Mouse (Mus musculus) thymus, postnatal 10 days (tissue): ENCODE results near the gene Lonp1.
"Not testable (repeated sequence)": the region's sequence is repeated elsewhere in the genome, so short reads cannot be mapped to it uniquely, and the experiment has no call there.

Experiments
- DNase-seq, 2 experiments: peaks; one replicate each; pipeline ENCODE4 v3.0.0; 2021; ENCODE audit warnings: low spot score in 2 of 2

Gene Lonp1

DNA sequence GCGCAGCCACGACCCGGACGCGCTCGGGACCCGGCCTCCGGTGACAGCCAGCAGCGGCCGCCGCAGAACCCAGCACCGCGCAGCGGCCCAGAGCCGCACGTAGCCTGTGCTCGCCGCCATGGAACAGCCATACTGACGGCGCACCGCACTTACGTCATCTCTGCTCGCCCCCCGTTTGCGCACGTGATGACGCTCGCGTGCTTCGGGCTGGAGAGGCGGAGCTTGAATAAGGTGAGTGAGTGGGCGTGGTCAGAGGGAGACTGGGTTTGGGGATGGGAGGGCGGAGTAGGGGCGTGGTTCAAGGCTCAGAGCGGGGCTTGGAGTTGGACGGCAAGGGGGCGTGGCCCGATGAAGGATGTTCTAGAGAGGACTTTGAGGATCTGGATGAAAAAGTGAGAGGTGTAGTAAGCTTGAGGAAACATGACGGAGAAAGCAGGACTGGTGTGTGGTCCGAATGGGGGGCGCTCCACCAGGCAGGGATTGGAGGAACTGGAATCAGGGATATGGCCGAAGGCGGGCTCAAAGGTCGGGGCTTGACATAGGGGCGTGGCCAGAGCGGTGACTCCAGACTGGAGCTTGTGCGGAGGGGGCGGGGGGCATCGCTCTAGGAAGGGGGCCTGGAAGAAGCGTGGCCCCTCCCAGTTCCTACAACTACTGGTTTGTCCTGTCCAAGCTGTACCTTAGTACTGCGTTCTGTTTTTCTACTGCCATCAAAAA lies at the start of gene Lonp1:
Gene Lonp1, minus strand, starts transcription at position 134 of the 717 bp plus-strand sequence.
- DNase-seq, result peak; percentile 94 to 95

DNA sequence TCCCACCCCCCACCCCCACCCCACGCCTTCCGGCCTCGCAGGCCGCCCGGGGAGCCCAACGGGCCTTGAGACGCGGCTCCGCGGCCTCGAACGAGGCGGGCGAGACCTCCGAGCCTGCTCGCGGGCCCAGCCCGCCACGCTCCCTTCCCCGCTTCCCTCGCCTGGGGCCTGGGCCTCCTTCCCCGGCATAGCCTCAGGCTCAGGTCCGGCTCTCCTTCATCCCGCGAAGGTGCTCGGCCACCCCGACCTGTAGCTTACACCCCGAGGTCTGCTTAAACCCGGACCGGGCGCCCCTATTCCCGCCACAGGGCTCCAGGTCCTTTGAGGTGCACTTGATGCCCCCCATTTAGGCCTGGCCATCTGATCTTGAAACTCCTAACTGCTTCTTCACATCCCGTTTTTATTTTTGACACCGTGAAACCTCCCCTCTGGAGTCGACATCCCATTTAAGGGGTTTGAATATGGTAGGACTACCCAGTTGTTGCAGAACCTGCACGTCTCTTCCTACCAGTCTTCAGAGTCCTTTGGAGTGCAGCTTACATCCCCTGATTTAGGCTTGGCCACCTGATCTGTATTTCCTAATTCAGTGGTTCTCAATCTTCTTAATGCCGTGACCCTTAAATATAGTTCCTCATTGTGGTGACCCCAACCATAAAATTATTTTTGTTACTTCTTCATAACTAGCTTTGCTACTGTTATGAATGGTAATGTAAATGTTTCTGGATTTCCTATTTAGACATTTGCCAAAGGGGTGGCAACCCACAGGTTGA lies 47.1 kb upstream of the Lonp1 start:
- peak; percentile 38 to 41 for DNase-seq

DNA sequence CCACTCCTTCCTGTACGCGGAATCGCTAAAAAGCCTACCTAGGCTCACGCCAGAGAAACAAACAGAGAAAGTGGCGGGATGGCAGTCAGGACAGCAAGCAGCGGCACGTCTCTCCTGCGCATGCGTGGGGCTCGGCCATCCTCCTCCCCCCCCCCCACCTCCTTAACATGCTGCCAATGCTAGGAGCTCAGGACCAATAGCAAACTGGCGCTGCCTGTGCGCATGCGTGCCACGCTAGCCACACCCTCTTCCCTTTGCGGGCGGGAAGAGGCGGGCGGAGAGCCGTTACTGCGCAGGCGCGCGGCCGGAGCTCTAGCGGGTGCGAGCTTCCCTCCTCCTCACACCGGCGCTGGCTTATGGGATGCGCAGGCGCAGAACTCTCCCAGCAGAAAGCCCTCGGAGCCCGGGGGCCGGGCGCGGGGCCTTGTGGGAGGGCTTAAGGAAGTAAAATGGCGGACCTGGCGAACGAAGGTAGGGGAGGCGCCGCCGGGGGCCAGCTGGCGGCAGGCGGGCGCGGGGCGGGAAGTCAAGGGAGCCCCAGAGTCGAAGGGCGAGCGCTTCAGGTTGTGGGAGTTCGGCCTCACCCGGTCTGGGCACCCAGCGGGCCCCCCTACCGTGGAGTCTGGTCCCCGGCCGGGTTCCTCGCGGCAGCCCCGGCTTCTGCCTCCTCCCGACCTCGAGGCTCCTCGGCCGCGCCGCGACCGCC lies 46.4 kb upstream of the Lonp1 start, which contains the start of gene Ranbp3:
Gene Ranbp3, plus strand, starts transcription at position 354 of the 706 bp plus-strand sequence.
- DNase-seq, result peak; percentile 99 to 100

DNA sequence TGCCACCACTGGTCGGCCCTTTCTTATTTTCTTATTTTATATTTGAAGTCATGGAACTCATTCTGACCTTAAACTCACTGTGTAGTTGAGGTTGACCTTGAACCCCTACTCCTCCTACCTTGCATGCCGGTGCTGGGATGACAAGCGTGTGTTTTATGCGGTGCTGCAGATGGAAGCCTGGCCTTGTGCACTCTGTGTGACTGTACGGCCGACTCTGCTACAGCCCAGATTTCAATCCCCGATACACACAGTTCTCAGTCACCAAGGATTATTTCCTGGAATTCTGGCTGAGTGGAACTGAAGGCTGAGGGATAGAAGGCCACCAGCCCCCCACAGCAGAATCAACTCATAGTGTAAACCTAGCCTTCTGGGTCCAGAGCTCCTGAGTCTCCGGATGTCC lies 43.1 kb upstream of the Lonp1 start:
- no peak for DNase-seq

DNA sequence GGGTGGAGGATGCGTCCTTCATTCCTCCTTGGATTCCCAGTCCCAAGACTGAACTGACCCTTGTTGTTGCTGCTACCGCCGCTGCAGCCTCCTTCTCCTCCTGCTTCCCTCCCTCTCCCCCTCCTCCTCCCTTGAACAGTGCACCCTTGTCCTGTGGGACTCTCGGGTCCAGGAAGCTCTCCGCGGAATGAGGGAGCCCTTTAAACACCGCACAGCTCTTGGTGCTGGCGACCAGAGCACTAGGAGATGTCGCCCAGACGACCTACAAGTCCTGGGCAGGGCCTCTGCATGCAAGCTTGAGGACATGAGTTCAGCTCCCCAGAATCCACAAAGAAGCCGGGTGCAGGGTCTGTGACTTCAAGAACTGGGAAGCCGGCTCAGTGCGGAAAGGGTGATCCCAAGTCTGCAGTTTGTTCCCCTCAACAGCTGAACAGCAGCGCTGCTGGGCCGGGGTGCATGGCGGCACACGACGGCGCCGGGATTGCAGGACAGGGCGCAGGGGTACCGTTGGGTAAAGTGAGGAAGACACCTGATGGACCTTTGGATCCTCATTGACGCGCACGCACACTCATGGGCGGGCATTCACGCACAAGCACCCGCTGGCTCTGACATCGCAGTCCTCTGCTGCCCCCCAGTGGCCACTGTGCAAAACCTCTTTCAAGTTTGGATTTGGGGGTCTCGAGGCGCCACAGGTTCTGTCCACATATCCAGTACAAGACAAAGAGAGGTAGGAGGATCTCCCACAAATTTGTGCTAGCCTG lies 41.9 kb upstream of the Lonp1 start:
- DNase-seq, result peak; percentile 64 to 91

DNA sequence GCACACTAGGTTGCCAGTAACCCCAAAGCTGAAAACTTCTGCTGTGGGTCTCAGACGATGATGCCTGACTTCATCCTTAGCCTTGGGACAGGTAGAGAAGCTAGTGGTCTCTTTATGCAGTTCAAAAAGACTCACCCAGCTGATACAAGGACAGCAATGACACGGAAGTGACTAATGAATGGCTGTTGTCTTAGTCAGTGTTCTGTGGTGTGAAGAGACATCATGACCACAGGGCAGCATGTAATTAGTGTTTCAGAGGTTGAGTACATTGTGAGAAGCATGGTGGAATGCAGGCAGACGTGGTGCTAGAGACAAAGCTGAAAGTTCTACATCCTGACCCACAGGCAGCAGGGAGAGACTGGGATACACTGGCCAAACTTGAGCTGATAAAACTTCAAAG lies 40.9 kb upstream of the Lonp1 start:
- DNase-seq, result no peak

DNA sequence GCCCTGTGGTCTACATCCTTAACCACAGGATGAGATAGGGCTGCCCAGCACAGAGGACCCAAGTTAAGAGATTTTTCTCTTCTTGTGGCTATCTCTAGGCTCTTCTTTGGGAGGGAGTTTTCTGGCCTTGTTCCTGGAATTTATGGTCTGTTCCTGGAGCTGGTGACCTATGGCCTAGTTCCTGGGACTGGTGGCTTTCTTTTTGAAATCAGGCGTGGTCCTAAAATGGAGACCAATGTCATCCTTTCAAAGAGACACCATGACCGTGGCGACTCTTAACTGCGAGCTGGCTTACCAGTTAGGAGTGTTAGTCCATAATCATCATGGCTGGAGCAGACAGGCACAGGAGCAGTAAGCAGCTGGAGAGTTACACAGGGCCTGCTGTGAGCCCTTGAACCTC lies 39.7 kb upstream of the Lonp1 start:
- no peak for DNase-seq

DNA sequence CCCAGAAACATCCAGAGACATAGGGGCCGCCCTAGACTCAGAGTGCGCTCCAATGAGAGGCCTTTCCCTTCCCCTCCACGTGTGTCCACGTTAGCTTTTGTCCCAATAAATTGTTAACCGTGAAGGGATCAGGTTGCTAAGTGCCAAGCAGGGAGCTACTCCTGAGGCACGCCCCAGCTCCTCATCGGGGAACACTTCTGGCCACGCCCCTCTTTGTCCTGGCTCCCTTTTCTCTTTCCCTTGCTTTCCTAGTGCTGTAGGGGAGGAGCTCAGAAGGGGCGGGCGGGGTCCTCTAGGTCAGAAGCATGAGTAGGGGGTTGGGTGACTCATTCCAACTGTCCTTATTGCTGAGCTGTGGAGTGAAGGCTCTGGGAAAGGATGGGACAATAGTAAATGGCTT lies 37.6 kb upstream of the Lonp1 start:
- no peak for DNase-seq

DNA sequence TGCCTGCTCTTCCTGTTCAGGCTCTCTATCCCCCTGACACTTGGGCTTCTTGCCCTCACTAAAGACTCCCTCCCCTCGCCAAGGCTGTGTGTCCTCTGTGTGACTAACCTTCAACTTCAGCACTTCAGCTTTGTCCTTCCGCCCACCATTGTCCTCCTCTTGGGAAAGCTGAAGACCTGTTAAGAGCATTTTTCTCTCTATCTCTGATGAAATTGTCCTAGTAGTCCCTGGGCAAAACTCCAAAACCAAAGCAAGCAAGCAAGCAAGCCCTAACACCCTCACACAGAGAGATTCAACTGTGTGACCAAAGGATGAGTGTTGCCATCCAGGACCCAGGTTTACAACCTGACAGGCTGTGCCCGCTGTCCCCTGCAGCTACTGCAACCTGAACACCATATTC lies 37.0 kb upstream of the Lonp1 start:
- no peak for DNase-seq

DNA sequence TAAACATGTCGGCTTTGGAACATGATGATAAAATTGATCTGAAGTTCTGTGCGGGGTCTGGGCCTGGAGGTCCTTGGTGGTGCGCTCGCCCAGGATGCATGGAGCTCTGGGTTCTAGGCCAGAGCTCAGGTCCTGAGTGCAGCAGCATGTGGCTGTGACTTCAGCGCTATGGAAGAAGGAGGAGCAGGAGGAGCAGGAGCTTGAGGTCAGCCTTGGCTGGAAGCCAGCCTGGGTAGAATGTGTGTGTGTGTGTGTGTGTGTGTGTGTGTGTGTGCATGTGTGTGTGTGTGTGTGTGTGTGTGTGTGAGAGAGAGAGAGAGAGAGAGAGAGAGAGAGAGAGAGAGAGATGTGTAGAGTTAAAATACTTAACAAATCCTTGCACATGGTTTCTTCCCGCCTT lies 29.5 kb upstream of the Lonp1 start:
- DNase-seq, result no peak

DNA sequence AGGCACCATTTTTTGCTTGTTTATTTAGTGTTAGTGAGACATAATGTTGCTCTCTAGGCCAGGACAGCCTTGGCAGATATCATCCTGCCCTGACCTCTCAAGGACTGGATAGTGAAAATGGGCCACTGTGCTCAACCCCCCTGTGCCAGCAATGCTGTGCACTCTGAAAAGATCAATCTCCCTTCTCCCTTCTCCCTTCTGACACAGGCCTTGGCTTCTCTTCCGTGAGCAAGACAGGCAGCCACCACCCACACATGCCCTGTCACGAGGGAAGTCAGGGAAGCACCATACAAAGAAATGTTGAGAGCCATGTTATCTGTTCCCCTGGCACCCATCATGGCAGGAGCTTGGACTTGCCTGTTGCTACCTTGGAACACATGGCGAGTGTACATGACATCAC lies 28.6 kb upstream of the Lonp1 start:
- DNase-seq, result no peak

DNA sequence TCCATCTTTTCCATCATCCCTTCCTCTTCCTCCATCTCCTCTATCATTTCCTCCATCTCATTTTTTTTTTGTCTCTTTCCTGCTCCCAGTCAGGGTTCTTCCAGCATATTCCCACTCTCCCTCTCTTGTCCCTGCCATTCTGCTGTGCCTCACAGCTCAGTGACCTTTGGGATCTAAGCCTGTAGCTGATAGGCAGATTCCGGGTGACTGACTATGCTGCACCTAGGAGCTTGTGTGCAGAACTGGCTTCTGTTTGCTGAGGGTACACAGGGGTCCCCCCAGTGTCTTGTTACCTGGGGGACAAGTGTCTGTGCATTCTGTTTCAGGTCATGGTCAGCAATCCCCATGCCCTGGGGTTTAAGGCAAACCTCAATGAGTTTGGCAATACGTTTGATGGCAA lies 28.1 kb upstream of the Lonp1 start:
- DNase-seq, result no peak

DNA sequence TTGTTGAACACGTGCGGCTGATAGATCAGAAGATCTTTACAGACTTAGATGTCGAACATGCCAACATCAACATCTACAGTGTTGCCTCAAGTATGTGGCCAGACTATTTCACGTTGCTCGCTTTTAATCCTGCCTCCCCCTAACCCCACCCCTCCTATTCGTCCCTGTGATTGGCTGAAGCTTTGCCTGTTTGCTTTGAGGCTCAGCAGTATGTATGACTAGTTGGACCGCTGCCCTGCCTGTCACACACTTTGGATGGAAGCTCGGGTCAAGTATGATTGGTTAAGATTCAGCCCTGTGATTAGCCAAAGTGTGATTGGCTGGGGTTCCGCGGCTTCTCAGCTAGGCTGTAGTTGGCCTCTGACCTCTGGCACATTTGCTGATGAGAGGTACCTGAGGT lies 25.1 kb upstream of the Lonp1 start:
- DNase-seq, result no peak

DNA sequence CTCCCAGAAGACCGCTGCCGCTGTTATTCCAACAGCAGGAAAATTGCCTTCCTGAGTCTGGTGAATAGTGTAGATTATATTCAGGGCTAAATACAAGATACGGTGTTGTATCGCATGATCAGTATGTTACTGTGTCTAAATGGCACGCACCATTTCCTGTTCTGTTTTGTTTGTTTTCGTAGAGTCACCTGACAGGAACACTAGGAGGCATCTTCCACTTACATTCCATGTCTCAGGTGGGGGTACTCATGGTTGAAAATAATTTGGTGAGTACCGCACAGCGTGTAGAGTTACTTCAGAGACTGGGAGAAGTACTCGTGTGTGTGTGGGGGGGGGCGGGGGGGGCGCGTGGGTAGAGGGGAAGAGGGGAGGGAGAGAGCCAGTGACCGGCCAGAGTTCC lies 20.9 kb upstream of the Lonp1 start:
- no peak for DNase-seq

DNA sequence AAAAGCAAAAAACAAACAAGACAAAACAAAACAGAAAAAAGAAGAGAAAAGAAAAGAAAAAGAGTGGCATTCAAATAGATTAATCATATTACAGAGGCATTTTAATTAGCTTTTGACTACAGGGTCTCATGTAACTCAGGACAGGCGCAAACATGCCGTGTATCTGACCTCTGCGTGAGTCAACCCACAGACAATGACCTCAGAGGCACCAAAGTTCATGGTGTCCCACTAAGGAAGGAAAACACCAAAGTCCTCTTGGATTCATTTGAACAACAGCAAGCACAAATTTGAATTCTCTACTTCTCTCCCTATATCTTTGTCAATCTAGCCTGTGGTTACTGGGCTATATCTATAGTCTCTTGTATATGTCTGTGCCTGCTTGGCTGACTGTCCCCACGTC lies 16.6 kb upstream of the Lonp1 start:
- no peak for DNase-seq

DNA sequence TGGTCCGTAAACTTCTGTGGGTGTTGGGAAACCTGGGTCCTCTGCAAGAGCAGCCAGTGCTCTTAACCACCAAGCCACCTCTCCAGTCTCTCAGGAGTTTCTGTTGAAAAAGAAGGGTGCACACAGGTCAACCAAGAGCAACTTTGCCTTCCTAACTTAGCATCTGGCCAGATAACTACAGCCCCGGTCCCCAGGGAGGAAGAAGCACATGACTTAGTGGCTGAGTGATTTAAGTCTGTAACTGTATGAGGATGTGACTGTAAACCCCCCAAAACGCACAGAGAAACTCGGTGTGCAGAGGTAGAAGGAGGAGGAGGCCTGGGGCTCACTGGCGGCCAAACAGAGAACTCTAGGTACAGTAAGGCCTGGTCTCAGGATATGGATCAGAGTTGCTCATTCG lies 7.3 kb upstream of the Lonp1 start:
- DNase-seq, result no peak

DNA sequence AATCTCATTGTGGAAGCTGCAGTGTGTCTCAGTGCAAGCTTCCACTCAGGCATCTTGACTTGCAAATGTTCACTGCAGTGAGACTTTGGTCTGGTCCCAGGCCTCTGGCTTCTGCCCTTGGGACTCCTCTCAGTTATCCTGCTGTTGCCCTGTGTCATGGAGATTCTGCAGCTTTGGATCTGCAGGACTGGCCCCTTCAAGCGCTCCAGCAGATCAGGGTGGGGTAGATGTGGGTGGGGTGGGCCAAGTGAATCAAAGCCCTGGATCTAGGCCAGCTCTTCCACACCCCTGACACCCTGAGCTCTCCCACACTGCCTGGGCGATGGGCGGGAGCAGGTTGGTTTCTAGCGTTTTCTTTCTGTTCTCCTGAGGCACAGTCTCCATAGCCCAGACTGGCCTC lies 5.1 kb upstream of the Lonp1 start:
- no peak for DNase-seq

DNA sequence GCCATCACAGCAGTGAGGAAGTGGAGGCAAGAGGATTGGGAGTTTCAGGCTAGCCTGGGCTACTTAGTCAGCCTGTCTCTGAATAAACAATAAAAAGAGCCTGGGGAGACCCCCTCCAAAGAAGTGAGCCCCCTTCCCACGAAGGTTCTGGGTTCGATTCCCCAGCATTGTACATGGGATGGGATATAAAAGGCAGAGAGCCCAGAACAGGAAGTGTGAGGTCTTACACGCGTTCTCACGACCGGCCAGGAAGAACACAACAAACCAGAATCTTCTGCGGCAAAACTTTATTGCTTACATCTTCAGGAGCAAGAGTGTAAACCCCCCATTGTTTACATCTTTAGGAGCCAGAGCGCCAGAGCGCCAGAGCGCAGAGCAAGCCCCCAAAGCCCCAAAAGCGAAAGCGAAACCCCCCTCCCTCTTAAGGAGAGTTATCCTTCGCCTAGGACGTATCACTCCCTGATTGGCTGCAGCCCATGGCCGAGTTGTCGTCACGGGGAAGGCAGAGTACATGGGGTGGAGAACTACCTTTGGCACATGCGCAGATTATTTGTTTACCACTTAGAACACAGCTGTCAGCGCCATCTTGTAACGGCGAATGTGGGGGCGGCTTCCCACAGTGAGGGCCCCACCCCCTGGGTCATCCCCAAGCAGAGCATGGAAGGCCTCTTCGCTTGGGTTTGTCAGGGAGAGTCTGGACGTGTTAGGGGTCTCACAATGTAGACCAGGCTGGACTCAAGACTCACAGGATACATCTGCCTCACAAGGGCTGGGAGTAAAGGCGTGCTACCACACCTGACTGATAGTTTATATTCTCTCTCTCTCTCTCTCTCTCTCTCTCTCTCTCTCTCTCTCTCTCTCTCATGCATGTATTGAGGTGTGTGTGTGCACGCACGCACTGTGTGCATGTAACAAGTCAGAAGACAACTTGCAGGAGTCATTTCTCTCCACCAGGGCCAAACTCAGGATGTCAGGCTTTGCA lies 3.4 kb upstream of the Lonp1 start:
- not testable (repeated sequence) for DNase-seq

DNA sequence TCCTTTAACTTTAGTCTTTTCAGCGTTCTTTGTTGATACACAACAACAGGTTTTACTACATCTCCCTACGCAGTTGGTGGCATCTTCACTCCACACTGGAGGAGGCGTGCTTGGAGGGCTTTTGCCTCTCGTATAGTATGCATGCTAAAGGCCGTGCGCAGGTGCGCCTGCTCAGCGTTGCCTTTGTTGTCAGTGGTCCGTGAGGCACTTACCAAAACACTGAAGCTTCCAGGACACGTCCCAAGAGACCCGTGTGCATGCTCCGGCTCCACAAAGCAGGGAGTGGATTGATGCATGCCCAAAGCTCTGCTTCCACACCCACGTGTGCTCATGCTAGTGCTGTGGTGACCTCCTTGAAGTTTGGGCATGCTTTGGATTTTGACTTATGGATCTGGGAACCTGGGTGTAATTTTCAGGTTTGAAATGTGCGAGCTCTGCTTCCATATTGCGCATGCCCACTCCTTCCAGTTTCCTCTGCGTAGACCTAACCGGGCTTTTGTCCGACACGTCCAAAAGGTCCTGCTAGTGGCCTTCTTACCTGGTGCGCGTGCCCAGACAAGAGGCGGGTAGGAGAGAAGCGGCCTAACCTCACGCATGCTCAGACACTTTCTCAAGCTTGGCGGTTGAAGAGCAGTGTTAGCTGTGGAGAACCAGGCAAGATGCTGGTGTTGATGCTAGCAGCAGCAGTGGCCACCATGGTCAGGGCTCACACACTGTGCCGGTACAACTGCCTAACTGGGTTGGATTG lies 1.0 kb upstream of the Lonp1 start, which contains the start of gene Catsperd:
Gene Catsperd, plus strand, starts transcription at position 614 of the 748 bp plus-strand sequence.
- no peak for DNase-seq

DNA sequence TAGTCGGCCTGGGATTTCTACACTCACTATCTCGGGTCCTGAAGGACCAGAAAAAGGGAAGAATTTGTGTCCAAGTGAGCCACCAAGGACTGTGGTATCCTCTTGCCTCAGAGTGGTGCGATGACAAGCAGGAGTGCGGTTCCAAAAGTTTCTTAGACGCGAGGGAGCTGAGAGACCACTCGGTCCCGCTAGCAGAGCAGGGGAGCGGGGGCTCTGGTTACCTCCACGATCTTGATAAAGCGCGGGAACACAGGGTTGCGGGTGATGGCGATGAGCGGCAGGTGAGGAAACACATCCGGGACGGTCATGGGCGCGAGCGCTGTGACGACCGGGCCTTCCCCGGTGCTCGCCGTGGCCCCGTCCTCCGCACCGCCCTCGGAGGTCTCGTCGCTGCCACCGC lies 427 bp downstream of the Lonp1 start:
- DNase-seq, result no peak
